Mouse (Mus musculus): ENCODE measurements around the gene Palm2. TPM values are rescaled to one million over a fixed set of nuclear protein-coding genes. Genes with fewer than 3 reads are reported as not detected.

Gene Palm2
- polyA plus RNA-seq, 1 experiment from 2014 or later, result 0.58 TPM

- Histone ChIP-seq H3K4me3 (ENCODE audit: low read length) (no peak overlapping the region), H3K27ac (ENCODE audit: low read depth, low read length) (no peak overlapping the region), H3K9me3 (ENCODE audit: control insufficient read depth, low read length) (no peaks in the 10 kb centered on the region), H3K9ac (ENCODE audit: low read depth, low read length) (no peak overlapping the region), H3K36me3 (ENCODE audit: control insufficient read depth, insufficient read depth, low read length) (no peaks in the 10 kb centered on the region), H3K27me3 (ENCODE audit: control insufficient read depth, insufficient read depth, low read length) (no peaks in the 10 kb centered on the region), H3K4me2 (replicated peaks; ENCODE audit: low read depth, low read length) (no peak overlapping the region), H3K4me1 (ENCODE audit: control insufficient read depth, insufficient read depth, low read length) (no peaks in the 10 kb centered on the region)
- 88% methylated on average over 8 of the region's 8 CpGs for WGBS
- no peak for ATAC-seq (ENCODE audit: low FRiP score, low TSS enrichment)
Measured at GRCm38 (mm10) chr4:57651547-57651946, 217.5 kb downstream of the Palm2 start.

GRCm38 (mm10) chr4:57652185-57652904 is 218.3 kb downstream of the Palm2 start:
- no peak overlapping the region for H3K4me2 ChIP-seq (replicated peaks; ENCODE audit: low read depth, low read length)
- no peaks in the 10 kb centered on the region for H3K36me3 ChIP-seq (ENCODE audit: control insufficient read depth, insufficient read depth, low read length)
- H3K27ac ChIP-seq (ENCODE audit: low read depth, low read length), result no peak overlapping the region
- no peaks in the 10 kb centered on the region for H3K4me1 ChIP-seq (ENCODE audit: control insufficient read depth, insufficient read depth, low read length)
- no peak for ATAC-seq (ENCODE audit: low FRiP score, low TSS enrichment)
- no peak overlapping the region for H3K9ac ChIP-seq (ENCODE audit: low read depth, low read length)
- no peaks in the 10 kb centered on the region for H3K9me3 ChIP-seq (ENCODE audit: control insufficient read depth, low read length)
- H3K27me3 ChIP-seq (ENCODE audit: control insufficient read depth, insufficient read depth, low read length), result no peaks in the 10 kb centered on the region
- H3K4me3 ChIP-seq (ENCODE audit: low read length), result no peak overlapping the region
- WGBS, result 79% methylated on average over 5 of the region's 5 CpGs

- Histone ChIP-seq H3K27me3 (ENCODE audit: control insufficient read depth, insufficient read depth, low read length) (no peaks in the 10 kb centered on the region), H3K9ac (ENCODE audit: low read depth, low read length) (no peak overlapping the region), H3K4me3 (ENCODE audit: low read length) (no peak overlapping the region), H3K27ac (ENCODE audit: low read depth, low read length) (no peak overlapping the region), H3K9me3 (ENCODE audit: control insufficient read depth, low read length) (no peaks in the 10 kb centered on the region), H3K4me2 (replicated peaks; ENCODE audit: low read depth, low read length) (no peak overlapping the region), H3K36me3 (ENCODE audit: control insufficient read depth, insufficient read depth, low read length) (no peaks in the 10 kb centered on the region), H3K4me1 (ENCODE audit: control insufficient read depth, insufficient read depth, low read length) (no peaks in the 10 kb centered on the region)
- no peak for ATAC-seq (ENCODE audit: low FRiP score, low TSS enrichment)
- WGBS, result 77% methylated on average over 1 of the region's 1 CpGs
Measured at GRCm38 (mm10) chr4:57655966-57656365, 221.9 kb downstream of the Palm2 start.

GRCm38 (mm10) chr4:57656388-57656787 is 222.3 kb downstream of the Palm2 start:
- Histone ChIP-seq H3K4me3 (ENCODE audit: low read length) (no peak overlapping the region), H3K4me2 (replicated peaks; ENCODE audit: low read depth, low read length) (no peak overlapping the region), H3K27me3 (ENCODE audit: control insufficient read depth, insufficient read depth, low read length) (no peaks in the 10 kb centered on the region), H3K4me1 (ENCODE audit: control insufficient read depth, insufficient read depth, low read length) (no peaks in the 10 kb centered on the region), H3K36me3 (ENCODE audit: control insufficient read depth, insufficient read depth, low read length) (no peaks in the 10 kb centered on the region), H3K9ac (ENCODE audit: low read depth, low read length) (no peak overlapping the region), H3K27ac (ENCODE audit: low read depth, low read length) (no peak overlapping the region), H3K9me3 (ENCODE audit: control insufficient read depth, low read length) (no peaks in the 10 kb centered on the region)
- ATAC-seq (ENCODE audit: low FRiP score, low TSS enrichment), result no peak
- 91% methylated on average over 12 of the region's 12 CpGs for WGBS

DNA sequence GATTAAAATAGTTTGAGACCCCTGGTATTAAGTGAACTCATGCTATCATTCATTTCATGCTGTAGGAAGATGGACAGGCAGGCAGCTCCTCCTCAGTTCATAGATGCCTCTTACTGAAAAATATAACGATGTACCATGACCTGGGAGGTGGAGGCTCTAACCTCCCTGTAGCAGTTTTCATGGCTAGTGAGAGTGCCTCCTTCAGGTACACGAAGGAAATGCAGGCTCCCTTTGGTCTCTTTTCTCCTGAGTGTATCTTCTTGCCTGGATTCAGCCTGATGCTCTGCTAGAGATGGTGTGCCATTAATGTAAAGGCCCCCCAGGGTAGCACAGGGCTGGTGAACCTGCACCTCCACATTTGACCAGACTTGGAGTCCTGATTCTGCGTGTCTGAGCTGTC is 222.8 kb downstream of the Palm2 start:
- Histone ChIP-seq H3K9ac (ENCODE audit: low read depth, low read length) (no peak overlapping the region), H3K4me3 (ENCODE audit: low read length) (no peak overlapping the region), H3K27me3 (ENCODE audit: control insufficient read depth, insufficient read depth, low read length) (no peaks in the 10 kb centered on the region), H3K27ac (ENCODE audit: low read depth, low read length) (no peak overlapping the region), H3K4me1 (ENCODE audit: control insufficient read depth, insufficient read depth, low read length) (no peaks in the 10 kb centered on the region), H3K4me2 (replicated peaks; ENCODE audit: low read depth, low read length) (no peak overlapping the region), H3K9me3 (ENCODE audit: control insufficient read depth, low read length) (no peaks in the 10 kb centered on the region), H3K36me3 (ENCODE audit: control insufficient read depth, insufficient read depth, low read length) (no peaks in the 10 kb centered on the region)
- ATAC-seq (ENCODE audit: low FRiP score, low TSS enrichment), result no peak
- WGBS, result 88% methylated on average over 3 of the region's 3 CpGs

- no peak for ATAC-seq (ENCODE audit: low FRiP score, low TSS enrichment)
- H3K27ac ChIP-seq (ENCODE audit: low read depth, low read length), result no peak overlapping the region
- no peaks in the 10 kb centered on the region for H3K4me1 ChIP-seq (ENCODE audit: control insufficient read depth, insufficient read depth, low read length)
- H3K4me2 ChIP-seq (replicated peaks; ENCODE audit: low read depth, low read length), result no peak overlapping the region
- H3K9ac ChIP-seq (ENCODE audit: low read depth, low read length), result no peak overlapping the region
- H3K36me3 ChIP-seq (ENCODE audit: control insufficient read depth, insufficient read depth, low read length), result no peaks in the 10 kb centered on the region
- no peak overlapping the region for H3K4me3 ChIP-seq (ENCODE audit: low read length)
- no peaks in the 10 kb centered on the region for H3K9me3 ChIP-seq (ENCODE audit: control insufficient read depth, low read length)
- 33% methylated on average over 4 of the region's 4 CpGs for WGBS
- H3K27me3 ChIP-seq (ENCODE audit: control insufficient read depth, insufficient read depth, low read length), result no peaks in the 10 kb centered on the region
Measured at GRCm38 (mm10) chr4:57660470-57660869, 226.4 kb downstream of the Palm2 start.

DNA sequence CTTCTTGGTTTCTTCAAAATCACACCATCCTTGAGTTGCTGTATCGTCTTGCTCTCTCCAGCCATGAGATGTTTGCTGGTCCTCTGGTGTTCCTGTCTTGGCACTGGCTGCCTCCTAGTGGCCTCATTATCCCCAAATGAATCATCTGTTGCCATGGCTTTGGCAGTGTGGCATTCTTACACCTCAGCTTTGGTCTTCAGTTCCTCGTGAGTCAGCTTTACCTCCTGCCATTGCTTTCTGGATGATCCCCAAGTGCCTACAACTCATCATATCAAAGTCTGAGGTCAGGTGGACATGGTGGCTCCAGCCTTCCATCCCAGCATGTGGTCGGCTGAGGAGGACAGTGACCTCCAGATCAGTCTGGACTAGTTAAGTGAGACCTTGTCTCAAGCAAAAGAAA is 232.1 kb downstream of the Palm2 start:
- no peak overlapping the region for H3K4me3 ChIP-seq (ENCODE audit: low read length)
- 77% methylated on average over 3 of the region's 3 CpGs for WGBS
- no peaks in the 10 kb centered on the region for H3K36me3 ChIP-seq (ENCODE audit: control insufficient read depth, insufficient read depth, low read length)
- H3K4me2 ChIP-seq (replicated peaks; ENCODE audit: low read depth, low read length), result no peak overlapping the region
- ATAC-seq (ENCODE audit: low FRiP score, low TSS enrichment), result no peak
- no peak overlapping the region for H3K9ac ChIP-seq (ENCODE audit: low read depth, low read length)
- no peaks in the 10 kb centered on the region for H3K9me3 ChIP-seq (ENCODE audit: control insufficient read depth, low read length)
- H3K27me3 ChIP-seq (ENCODE audit: control insufficient read depth, insufficient read depth, low read length), result no peaks in the 10 kb centered on the region
- no peak overlapping the region for H3K27ac ChIP-seq (ENCODE audit: low read depth, low read length)
- no peaks in the 10 kb centered on the region for H3K4me1 ChIP-seq (ENCODE audit: control insufficient read depth, insufficient read depth, low read length)

- Histone ChIP-seq H3K27ac (ENCODE audit: low read depth, low read length) (no peak overlapping the region), H3K4me1 (ENCODE audit: control insufficient read depth, insufficient read depth, low read length) (peaks cover 15% of the 10 kb centered on the region), H3K4me3 (ENCODE audit: low read length) (no peak overlapping the region), H3K27me3 (ENCODE audit: control insufficient read depth, insufficient read depth, low read length) (no peaks in the 10 kb centered on the region), H3K4me2 (replicated peaks; ENCODE audit: low read depth, low read length) (no peak overlapping the region), H3K9ac (ENCODE audit: low read depth, low read length) (no peak overlapping the region), H3K36me3 (ENCODE audit: control insufficient read depth, insufficient read depth, low read length) (no peaks in the 10 kb centered on the region), H3K9me3 (ENCODE audit: control insufficient read depth, low read length) (no peaks in the 10 kb centered on the region)
- 57% methylated on average over 7 of the region's 7 CpGs for WGBS
- no peak for ATAC-seq (ENCODE audit: low FRiP score, low TSS enrichment)
Measured at GRCm38 (mm10) chr4:57670813-57671469, 236.9 kb downstream of the Palm2 start.

DNA sequence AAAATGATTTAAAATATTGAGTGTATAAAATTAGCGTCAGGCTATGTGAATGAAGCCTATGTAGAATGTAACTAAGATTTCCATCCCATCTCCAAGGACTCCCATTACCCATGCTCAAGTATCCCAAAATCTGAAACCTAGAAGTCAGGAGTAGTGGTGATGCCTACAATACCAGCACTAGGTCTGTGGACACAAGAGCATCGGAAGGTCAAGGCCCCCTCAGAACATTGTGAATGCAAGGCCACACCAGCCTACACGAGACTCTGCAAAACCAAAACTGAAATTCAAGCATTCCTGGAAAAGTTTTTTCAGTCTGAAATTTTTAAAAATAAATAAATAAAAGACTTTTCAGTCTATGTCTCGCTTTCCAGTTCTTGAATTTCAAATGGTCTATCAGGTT is 238.5 kb downstream of the Palm2 start:
- Histone ChIP-seq H3K9ac (ENCODE audit: low read depth, low read length) (no peak overlapping the region), H3K27me3 (ENCODE audit: control insufficient read depth, insufficient read depth, low read length) (no peaks in the 10 kb centered on the region), H3K4me2 (replicated peaks; ENCODE audit: low read depth, low read length) (no peak overlapping the region), H3K4me1 (ENCODE audit: control insufficient read depth, insufficient read depth, low read length) (peaks cover 15% of the 10 kb centered on the region), H3K4me3 (ENCODE audit: low read length) (no peak overlapping the region), H3K36me3 (ENCODE audit: control insufficient read depth, insufficient read depth, low read length) (no peaks in the 10 kb centered on the region), H3K9me3 (ENCODE audit: control insufficient read depth, low read length) (no peaks in the 10 kb centered on the region), H3K27ac (ENCODE audit: low read depth, low read length) (no peak overlapping the region)
- ATAC-seq (ENCODE audit: low FRiP score, low TSS enrichment), result no peak
- WGBS, result 82% methylated on average over 4 of the region's 4 CpGs

All from kidney, embryonic 14.5 days (tissue).